Mouse (Mus musculus): ENCODE measurements around the gene Ciao1. TPM values are rescaled to one million over a fixed set of nuclear protein-coding genes. Genes with fewer than 3 reads are reported as not detected.
"Not testable (repeated sequence)": the region's sequence is repeated elsewhere in the genome, so short reads cannot be mapped to it uniquely, and the experiment has no call there.

Gene Ciao1
- polyA plus RNA-seq, 1 experiment from 2014 or later, result 31.0 TPM

- H3K4me3 ChIP-seq (ENCODE audit: low read depth, low read length), result no peak overlapping the region
- ATAC-seq (no peak), DNase-seq (no peak)
- H3K4me1 ChIP-seq (ENCODE audit: insufficient read depth), result peaks cover 9% of the 10 kb centered on the region
- no peak overlapping the region for H3K27ac ChIP-seq (ENCODE audit: low read depth)
- 84% methylated on average over 2 of the region's 2 CpGs for WGBS (ENCODE audit: insufficient replicate concordance)
- H3K4me2 ChIP-seq (ENCODE audit: low read depth, low read length), result no peak overlapping the region
- no peaks in the 10 kb centered on the region for H3K9me3 ChIP-seq (ENCODE audit: low read length)
- TF ChIP-seq EP300 (IDR thresholded peaks at IDR 0.05; ENCODE audit: low read depth) (no peak), CTCF (IDR thresholded peaks at IDR 0.05; ENCODE audit: low read depth) (no peak)
- H3K9ac ChIP-seq (replicated peaks), result no peak overlapping the region
- H3K27me3 ChIP-seq (ENCODE audit: insufficient read depth, low read length), result no peaks in the 10 kb centered on the region
- H3K36me3 ChIP-seq (replicated peaks; ENCODE audit: insufficient read depth, low read length), result peaks cover 24% of the 10 kb centered on the region
Observed at GRCm38 (mm10) chr2:127206916-127207315, 40.7 kb downstream of the Ciao1 start.

GRCm38 (mm10) chr2:127205936-127206335 lies 41.7 kb downstream of the Ciao1 start:
- ATAC-seq; H3K4me3 ChIP-seq (ENCODE audit: low read depth, low read length): not testable (repeated sequence)
- 86% methylated on average over 4 of the region's 4 CpGs for WGBS (ENCODE audit: insufficient replicate concordance)

GRCm38 (mm10) chr2:127204932-127205331 lies 42.7 kb downstream of the Ciao1 start:
- Histone ChIP-seq H3K4me1 (ENCODE audit: insufficient read depth) (peaks cover 9% of the 10 kb centered on the region), H3K4me2 (ENCODE audit: low read depth, low read length) (no peak overlapping the region), H3K36me3 (replicated peaks; ENCODE audit: insufficient read depth, low read length) (peaks cover 4% of the 10 kb centered on the region; the same call in 1 of the 2 replicates), H3K27ac (ENCODE audit: low read depth) (no peak overlapping the region), H3K27me3 (ENCODE audit: insufficient read depth, low read length) (no peaks in the 10 kb centered on the region), H3K4me3 (ENCODE audit: low read depth, low read length) (no peak overlapping the region), H3K9ac (replicated peaks) (no peak overlapping the region), H3K9me3 (ENCODE audit: low read length) (no peaks in the 10 kb centered on the region)
- peak; percentile 70 for DNase-seq
- ATAC-seq, result no peak
- WGBS (ENCODE audit: insufficient replicate concordance), result 27% methylated on average over 3 of the region's 3 CpGs
- TF ChIP-seq CTCF (IDR thresholded peaks at IDR 0.05; ENCODE audit: low read depth), result peak; percentile 87
- no peak for TF ChIP-seq EP300 (IDR thresholded peaks at IDR 0.05; ENCODE audit: low read depth)

More at GRCm38 (mm10) chr2:127205936-127206335, 41.7 kb downstream of the Ciao1 start:
- H3K9ac ChIP-seq (replicated peaks); H3K4me1 ChIP-seq (ENCODE audit: insufficient read depth); H3K27ac ChIP-seq (ENCODE audit: low read depth); H3K9me3 ChIP-seq (ENCODE audit: low read length); DNase-seq; H3K27me3 ChIP-seq (ENCODE audit: insufficient read depth, low read length); H3K4me2 ChIP-seq (ENCODE audit: low read depth, low read length): not testable (repeated sequence)
- H3K36me3 ChIP-seq (replicated peaks; ENCODE audit: insufficient read depth, low read length), result peaks cover 14% of the 10 kb centered on the region

Other genes with a start within 250 kb of the Ciao1 start
- gene Ap4e1, start 239.1 kb downstream of the Ciao1 start, polyA plus RNA-seq (2015; fragmentation: Nextera tagmentation; extraction: Ambion mirVana), result 1.5 and 1.9 TPM in 2 replicates
- gene Blvra, start 177.2 kb downstream of the Ciao1 start, polyA plus RNA-seq (2015; fragmentation: Nextera tagmentation; extraction: Ambion mirVana), result 41.8 and 41.9 TPM in 2 replicates
- 21.5 and 23.4 TPM in 2 replicates for gene Ncaph, start 113.9 kb downstream of the Ciao1 start, polyA plus RNA-seq (2015; fragmentation: Nextera tagmentation; extraction: Ambion mirVana)
- 15.9 and 17.8 TPM in 2 replicates for gene Itpripl1, start 104.4 kb downstream of the Ciao1 start, polyA plus RNA-seq (2015; fragmentation: Nextera tagmentation; extraction: Ambion mirVana)
- 1.1 and 1.2 TPM in 2 replicates for gene 1810024B03Rik, start 39.5 kb downstream of the Ciao1 start, polyA plus RNA-seq (2015; fragmentation: Nextera tagmentation; extraction: Ambion mirVana)
- gene Snrnp200, start 39.4 kb downstream of the Ciao1 start, polyA plus RNA-seq (2015; fragmentation: Nextera tagmentation; extraction: Ambion mirVana), result 11.3 and 13.5 TPM in 2 replicates
- gene Tmem127, start 92 bp upstream of the Ciao1 start, polyA plus RNA-seq (2015; fragmentation: Nextera tagmentation; extraction: Ambion mirVana), result 10.0 and 11.4 TPM in 2 replicates
- gene Stard7, start 22.4 kb upstream of the Ciao1 start, polyA plus RNA-seq (2015; fragmentation: Nextera tagmentation; extraction: Ambion mirVana), result 41.7 and 44.7 TPM in 2 replicates
- gene Dusp2, start 88.3 kb upstream of the Ciao1 start, polyA plus RNA-seq (2015; fragmentation: Nextera tagmentation; extraction: Ambion mirVana), result 5.6 and 5.9 TPM in 2 replicates
- gene Astl, start 90.8 kb upstream of the Ciao1 start, polyA plus RNA-seq (2015; fragmentation: Nextera tagmentation; extraction: Ambion mirVana), result not detected in 2 replicates
- 4.7 and 4.8 TPM in 2 replicates for gene Adra2b, start 115.4 kb upstream of the Ciao1 start, polyA plus RNA-seq (2015; fragmentation: Nextera tagmentation; extraction: Ambion mirVana)
- gene Gpat2, start 177.4 kb upstream of the Ciao1 start, polyA plus RNA-seq (2015; fragmentation: Nextera tagmentation; extraction: Ambion mirVana), result 0.46 and 0.51 TPM in 2 replicates
- 14.7 and 16.9 TPM in 2 replicates for gene Fahd2a, start 196.7 kb upstream of the Ciao1 start, polyA plus RNA-seq (2015; fragmentation: Nextera tagmentation; extraction: Ambion mirVana)